Mouse (Mus musculus) cortical plate, adult 2 months (tissue): ENCODE results near the gene Gsk3b.

Experiments
- CTCF ChIP-seq: fragments of 200-500 bp; IDR thresholded peaks from 2 replicates; pipeline ENCODE4 v1.5.1; 2011; ENCODE audit warnings: mild to moderate bottlenecking, control low read depth, low read length; ENCODE audit not compliant: insufficient read depth; ENCODE audit errors: extremely low read depth
- POLR2A ChIP-seq: fragments of 200-500 bp; IDR thresholded peaks from 2 replicates; pipeline ENCODE4 v1.6.1; 2011; ENCODE audit warnings: mild to moderate bottlenecking, low read length, control low read depth; ENCODE audit not compliant: insufficient read depth; ENCODE audit errors: extremely low read depth

GRCm38 (mm10) chr16:38058836-38059235 is 30.0 kb upstream of the Gsk3b start:
- TF ChIP-seq POLR2A (no peak), CTCF (no peak)
